Mouse (Mus musculus) G1E (cell line): ENCODE results near the gene H2afy2.

ENCODE experiments used
- CTCF ChIP-seq: IDR thresholded peaks from 2 replicates; pipeline ENCODE4 v1.5.1; 2012; ENCODE audit warnings: low read depth, low read length, inconsistent platforms, mixed read lengths
- GATA1 ChIP-seq: IDR thresholded peaks from 2 replicates; pipeline ENCODE4 v1.6.1; 2012; ENCODE audit warnings: borderline replicate concordance, low read length, inconsistent platforms, mixed read lengths

DNA sequence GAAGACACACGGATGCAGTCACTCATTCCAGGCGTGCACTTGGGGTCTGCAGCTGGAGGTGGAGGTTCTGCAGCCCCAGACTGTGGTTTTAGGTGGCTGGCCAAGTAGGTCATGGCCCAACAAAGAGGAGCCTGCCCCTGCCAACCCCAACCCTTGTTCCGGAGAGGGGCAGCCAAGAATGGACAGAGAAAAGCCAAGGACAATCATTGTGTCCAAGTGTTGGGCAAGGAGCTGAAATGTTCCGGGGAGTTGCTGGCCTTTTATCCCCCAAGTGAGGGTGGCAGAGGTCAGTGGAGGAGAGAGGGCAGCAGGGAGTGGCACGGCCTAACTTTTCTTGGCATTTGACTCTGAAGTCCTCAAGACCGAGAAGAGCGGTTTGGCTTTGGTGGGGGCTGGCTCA, 63.6 kb downstream of the H2afy2 start:
- TF ChIP-seq CTCF: no peak
- no peak for TF ChIP-seq GATA1
